Mouse (Mus musculus): ENCODE measurements around the gene Capza2.

DNA sequence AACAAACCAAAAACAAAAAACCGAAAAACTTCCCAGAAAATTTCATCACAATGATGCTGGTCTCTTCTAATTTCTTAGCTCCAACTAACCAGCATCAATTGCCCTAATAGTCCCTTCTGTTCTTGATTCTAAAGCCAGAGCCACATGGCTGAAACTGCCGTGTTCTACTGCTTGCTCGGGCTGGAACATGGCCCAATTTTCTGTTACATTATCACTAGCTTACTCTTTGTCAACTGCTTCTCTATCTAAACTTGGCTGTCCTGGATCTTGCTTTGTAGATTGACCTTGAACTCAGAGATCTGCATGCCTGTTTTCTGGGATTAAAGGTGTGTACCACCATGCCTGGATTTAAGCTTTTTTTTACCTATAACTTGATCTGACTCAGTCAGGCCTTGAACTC, 69.9 kb downstream of the Capza2 start:
- no peak for TF ChIP-seq POLR2A (IDR thresholded peaks at IDR 0.05; ENCODE audit: low read depth, low read length)
- TF ChIP-seq CTCF (IDR thresholded peaks at IDR 0.05; ENCODE audit: extremely low read depth, insufficient read length, insufficient replicate concordance, low read depth, low read length), result no peak
